Mouse (Mus musculus) erythroblast, embryonic 14.5 days (primary cell): ENCODE data around the gene Cemip.

ENCODE experiments used
- GATA1 ChIP-seq: IDR thresholded peaks from 2 replicates; pipeline ENCODE4 v1.6.1; 2012; ENCODE audit warnings: low read length, inconsistent platforms, mixed read lengths
- TAL1 ChIP-seq: IDR thresholded peaks from 3 replicates; pipeline ENCODE4 v1.6.1; 2012; ENCODE audit warnings: low read length, inconsistent platforms, mixed read lengths

- TF ChIP-seq TAL1, result no peak
- no peak for TF ChIP-seq GATA1
These were observed 72.6 kb downstream of the Cemip start for GRCm38 (mm10) chr7:84013656-84014055.
